Mouse (Mus musculus): ENCODE results near the gene Ccdc74a. TPM values are rescaled to one million over a fixed set of nuclear protein-coding genes. Genes with fewer than 3 reads are reported as not detected.

Ccdc74a gene
- total RNA-seq, 2 experiments from 2014 or later = 22.9 to 26.2 TPM

DNA sequence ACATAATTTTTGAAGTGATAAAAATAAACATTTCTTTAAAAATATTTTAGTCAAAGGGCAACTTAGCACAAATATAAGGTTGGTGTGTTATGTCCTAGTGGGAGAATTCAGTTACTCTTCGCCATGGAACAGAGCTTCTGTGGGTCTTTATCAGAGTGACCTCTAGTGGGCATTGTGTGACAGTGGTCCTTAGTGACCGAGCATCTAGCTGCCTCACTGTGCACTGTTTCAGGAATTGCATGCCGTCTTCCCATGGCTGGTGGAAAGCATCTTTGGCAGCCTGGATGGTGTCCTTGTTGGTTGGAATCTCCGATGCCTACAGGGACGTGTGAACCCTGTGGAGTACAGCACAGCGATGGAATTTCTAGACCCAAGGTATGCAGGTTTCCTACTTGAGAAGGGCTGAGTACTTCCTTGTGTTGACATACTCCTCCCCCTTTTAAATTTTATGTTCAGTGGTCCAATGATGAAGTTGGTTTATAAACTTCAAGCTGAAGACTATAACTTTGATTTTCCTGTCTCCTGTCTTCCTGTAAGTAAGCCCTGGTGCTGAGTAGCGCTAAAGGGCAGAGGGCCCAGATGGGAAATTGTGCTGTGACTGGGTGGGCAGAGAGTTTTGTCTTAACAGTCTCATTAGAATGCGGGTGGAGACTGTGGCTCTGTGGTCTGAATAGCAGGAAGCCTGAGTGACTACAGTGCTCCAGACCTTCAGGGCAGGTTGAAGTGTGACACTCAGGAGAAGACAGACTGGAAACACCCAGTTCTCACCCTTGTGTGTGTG lies 20.6 kb upstream of the Ccdc74a start:
- H3K4me3 ChIP-seq = no peak overlapping the region
- intact Hi-C loops (cut with DNase I) = no loop called here
- DNase-seq (ENCODE audit: extremely low spot score in 1 of 2, low spot score in 2 of 2) = no peak
- peak; percentile 61 for TF ChIP-seq CTCF (IDR thresholded peaks at IDR 0.05)
- H3K27ac ChIP-seq = no peak overlapping the region

DNA sequence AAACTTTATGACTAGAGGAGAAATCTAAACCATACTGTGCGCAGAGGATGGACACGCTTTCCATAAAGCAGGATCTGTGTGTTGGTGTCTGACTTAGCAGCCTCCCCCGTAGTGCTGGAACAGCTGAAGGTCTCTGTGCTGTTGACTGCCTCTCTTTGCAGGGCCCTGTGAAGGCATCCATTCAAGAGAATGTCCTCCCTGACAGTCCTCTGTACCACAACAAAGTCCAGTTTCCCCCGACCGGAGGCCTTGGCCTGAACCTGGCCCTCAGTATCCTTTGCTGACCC lies 20.1 kb upstream of the Ccdc74a start:
- intact Hi-C loops (cut with DNase I) = no loop called here
- TF ChIP-seq CTCF (IDR thresholded peaks at IDR 0.05) = no peak
- DNase-seq (ENCODE audit: extremely low spot score in 1 of 2, low spot score in 2 of 2) = no peak
- Histone ChIP-seq H3K4me3 (no peak overlapping the region), H3K27ac (no peak overlapping the region)

DNA sequence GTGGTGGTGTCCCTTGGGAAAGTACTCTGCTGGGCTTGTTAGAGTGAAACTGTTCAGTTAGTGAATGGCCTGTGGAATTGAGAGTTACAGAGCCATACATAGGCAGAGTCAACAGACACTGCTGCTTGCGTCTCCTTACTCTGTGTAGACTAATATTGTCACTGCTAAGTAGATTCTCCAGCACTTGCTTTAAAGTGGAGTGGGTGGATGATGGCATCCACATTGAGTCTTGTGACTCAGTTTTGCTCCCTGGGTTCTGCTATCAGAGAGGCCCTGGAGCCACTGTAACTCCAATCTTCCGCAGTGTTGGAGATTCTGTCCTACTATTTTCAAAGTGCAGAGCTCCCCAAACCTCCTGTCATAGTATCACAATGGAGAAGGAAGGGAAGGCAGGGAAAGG lies 13.7 kb upstream of the Ccdc74a start:
- Histone ChIP-seq H3K4me3 (no peak overlapping the region), H3K27ac (no peak overlapping the region)
- intact Hi-C loops (cut with DNase I) = no loop called here
- DNase-seq (ENCODE audit: extremely low spot score in 1 of 2, low spot score in 2 of 2) = no peak
- TF ChIP-seq CTCF (IDR thresholded peaks at IDR 0.05) = no peak

DNA sequence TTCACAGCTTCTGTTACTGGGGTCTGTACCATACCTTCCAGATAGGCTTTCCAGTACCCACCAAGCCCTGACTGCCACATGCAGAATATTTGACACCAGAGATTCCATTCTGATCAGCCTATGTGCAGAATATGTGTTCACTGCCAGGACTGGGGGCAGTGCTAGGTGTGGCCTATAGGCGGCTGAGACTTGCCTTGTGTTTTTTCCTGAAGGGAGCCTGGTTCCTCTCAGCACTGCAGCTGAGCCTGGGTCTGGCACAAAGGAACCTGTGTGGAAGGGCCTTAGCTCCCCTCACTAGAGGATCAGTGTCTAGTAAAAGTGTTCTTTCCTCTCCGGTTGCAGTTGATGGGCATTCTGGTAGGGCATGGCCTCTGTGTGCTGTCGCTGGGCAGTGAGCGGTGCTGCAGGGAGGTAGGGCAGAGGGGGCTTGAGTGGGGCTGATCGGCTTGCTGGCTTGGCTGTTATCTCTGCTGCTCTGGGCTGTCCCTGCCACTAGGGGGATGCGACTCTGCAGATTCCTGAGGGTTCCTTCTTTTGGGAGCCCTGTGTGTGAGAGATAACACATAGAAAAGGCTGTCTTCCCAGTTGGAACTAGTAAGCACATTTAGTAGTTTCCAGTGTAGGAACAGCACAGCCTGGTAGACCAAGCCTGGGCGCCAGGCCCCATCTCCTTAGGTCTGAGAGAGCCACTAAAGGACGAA lies 12.6 kb upstream of the Ccdc74a start:
- H3K27ac ChIP-seq = no peak overlapping the region
- TF ChIP-seq CTCF (IDR thresholded peaks at IDR 0.05) = peak; percentile 44
- intact Hi-C loops (cut with DNase I) = no loop called here
- no peak for DNase-seq (ENCODE audit: extremely low spot score in 1 of 2, low spot score in 2 of 2)
- H3K4me3 ChIP-seq = no peak overlapping the region

DNA sequence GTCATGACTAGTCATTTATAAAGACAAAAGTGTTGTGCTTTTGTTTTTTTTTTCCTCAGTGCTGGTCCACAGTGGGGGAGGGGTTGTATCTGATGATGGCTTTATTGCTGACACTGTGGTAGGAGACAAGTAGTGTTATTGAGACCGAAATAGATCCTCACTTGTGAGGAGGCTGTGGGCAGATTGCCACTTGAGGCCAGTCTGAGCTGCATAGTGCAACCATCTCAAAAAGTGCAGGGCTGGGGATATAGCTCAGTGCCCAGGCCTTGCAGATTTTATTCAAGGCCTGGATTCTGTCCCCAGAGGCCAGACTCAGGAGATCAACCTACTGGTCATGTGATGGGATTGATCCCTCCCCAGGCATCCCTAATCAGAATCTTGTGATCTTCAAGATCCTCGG lies 9.4 kb upstream of the Ccdc74a start:
- TF ChIP-seq CTCF (IDR thresholded peaks at IDR 0.05) = no peak
- intact Hi-C loops (cut with DNase I) = no loop called here
- Histone ChIP-seq H3K4me3 (no peak overlapping the region), H3K27ac (no peak overlapping the region)
- DNase-seq (ENCODE audit: extremely low spot score in 1 of 2, low spot score in 2 of 2) = no peak

DNA sequence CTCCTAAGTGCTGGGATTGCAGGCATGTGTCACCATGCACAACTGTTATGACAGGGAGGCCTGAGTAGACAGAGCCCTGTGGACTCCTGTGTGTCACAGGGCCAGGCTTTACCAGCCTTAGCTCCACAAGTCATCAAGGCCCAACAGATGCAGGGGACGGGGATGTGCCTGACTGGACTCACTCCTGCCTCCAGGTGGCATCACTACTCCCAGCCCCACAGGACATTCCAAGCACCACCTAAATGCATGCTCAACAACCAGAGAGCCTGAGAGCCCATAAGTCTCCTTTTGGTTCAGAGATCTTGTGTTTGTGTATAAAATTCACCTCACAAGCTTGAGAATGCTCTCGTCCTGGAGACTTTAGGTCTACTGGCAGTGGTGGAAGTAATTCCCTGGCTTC lies 8.7 kb upstream of the Ccdc74a start:
- intact Hi-C loops (cut with DNase I) = no loop called here
- Histone ChIP-seq H3K4me3 (no peak overlapping the region), H3K27ac (no peak overlapping the region)
- peak; percentile 16 for TF ChIP-seq CTCF (IDR thresholded peaks at IDR 0.05)
- no peak for DNase-seq (ENCODE audit: extremely low spot score in 1 of 2, low spot score in 2 of 2)

DNA sequence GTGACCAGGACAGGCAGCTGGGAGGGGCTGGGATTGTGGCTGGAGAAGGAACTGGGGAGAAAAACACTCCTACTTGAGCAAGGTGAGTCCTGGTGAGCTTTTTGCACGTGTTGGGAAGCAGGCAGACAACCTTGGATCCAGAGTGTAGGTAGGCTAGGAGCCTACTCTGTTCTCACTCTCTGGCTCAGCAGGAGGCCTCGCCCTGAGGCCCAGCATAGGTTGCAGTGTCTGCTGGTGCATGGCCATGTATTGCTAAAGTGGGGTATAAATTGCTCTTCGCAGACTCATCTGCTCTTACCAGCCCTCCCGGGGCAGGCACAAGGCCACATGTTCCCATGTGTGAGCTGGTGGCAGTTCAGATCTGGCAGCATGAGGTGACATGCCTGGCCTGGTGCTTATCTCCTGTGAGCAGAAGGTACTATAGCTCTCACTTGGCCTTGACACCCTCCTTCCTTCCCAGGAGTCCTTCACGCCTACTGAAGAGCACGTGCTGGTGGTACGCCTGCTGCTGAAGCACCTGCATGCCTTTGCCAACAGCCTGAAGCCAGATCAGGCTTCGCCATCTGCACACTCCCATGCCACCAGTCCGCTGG lies 8.1 kb upstream of the Ccdc74a start:
- H3K4me3 ChIP-seq = no peak overlapping the region
- H3K27ac ChIP-seq = no peak overlapping the region
- TF ChIP-seq CTCF (IDR thresholded peaks at IDR 0.05) = no peak
- no peak for DNase-seq (ENCODE audit: extremely low spot score in 1 of 2, low spot score in 2 of 2)
- intact Hi-C loops (cut with DNase I) = no loop called here

DNA sequence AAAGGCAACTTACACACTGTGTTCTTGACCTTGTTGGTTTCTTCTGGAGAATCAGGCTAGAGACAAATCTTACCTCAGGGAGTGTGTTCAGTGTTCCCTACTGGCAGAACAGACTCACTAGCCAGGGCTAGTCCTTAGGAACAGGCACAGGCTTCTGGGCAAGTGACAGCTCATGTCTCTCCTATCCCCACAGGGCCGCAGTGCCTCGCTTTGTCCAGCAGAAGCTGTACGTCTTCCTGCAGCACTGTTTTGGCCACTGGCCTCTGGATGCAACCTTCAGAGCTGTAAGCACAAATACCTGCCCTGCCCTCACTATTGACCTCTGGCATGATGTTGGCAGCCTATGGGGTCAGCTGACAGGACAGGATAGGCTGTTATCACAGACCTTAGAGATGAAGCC lies 7.2 kb upstream of the Ccdc74a start:
- Histone ChIP-seq H3K27ac (no peak overlapping the region), H3K4me3 (no peak overlapping the region)
- no peak; the same call in 1 of the 2 replicates for TF ChIP-seq CTCF (IDR thresholded peaks at IDR 0.05)
- intact Hi-C loops (cut with DNase I) = no loop called here
- DNase-seq (ENCODE audit: extremely low spot score in 1 of 2, low spot score in 2 of 2) = no peak

DNA sequence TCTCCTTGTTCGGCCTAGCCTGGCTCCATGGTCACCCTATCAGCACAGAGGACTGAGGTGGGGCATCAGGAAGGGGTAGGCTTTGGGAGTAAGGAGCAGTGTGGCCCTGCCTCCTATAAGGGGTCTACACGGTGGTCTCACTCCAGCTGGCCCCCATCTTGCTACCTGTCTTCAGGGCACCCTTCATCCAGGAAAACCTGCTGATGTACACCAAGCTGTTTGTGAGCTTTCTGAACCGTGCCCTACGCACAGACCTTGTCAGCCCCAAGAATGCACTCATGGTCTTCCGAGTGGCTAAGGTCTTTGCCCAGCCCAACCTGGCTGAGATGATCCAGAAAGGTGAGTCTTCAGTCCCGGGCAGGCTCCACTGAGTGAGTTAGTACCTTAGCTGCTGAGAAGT lies 6.3 kb upstream of the Ccdc74a start:
- intact Hi-C loops (cut with DNase I) = no loop called here

DNA sequence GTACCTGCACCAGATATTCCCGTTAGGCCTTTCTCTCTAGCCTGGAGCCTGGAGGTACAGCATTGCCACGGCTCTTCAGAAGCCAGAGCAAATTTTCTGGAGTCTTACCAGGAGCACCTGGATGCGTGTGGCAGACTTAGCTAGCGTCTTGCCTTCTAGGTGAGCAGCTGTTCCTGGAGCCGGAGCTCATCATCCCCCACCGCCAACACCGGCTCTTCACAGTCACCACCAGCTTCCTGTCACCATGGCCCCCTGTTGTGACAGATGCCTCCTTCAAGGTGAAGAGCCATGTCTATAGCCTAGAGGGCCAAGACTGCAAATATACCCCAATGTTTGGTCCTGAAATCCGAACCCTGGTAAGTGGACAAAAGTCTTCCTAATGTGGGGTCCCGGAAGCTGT lies 5.6 kb upstream of the Ccdc74a start:
- TF ChIP-seq CTCF (IDR thresholded peaks at IDR 0.05) = no peak
- intact Hi-C loops (cut with DNase I) = no loop called here
- DNase-seq (ENCODE audit: extremely low spot score in 1 of 2, low spot score in 2 of 2) = no peak

More for the DNA sequence above, 6.3 kb upstream of the Ccdc74a start:
- Histone ChIP-seq H3K4me3 (no peak overlapping the region), H3K27ac (no peak overlapping the region)
- no peak for TF ChIP-seq CTCF (IDR thresholded peaks at IDR 0.05)
- DNase-seq (ENCODE audit: extremely low spot score in 1 of 2, low spot score in 2 of 2) = no peak

DNA sequence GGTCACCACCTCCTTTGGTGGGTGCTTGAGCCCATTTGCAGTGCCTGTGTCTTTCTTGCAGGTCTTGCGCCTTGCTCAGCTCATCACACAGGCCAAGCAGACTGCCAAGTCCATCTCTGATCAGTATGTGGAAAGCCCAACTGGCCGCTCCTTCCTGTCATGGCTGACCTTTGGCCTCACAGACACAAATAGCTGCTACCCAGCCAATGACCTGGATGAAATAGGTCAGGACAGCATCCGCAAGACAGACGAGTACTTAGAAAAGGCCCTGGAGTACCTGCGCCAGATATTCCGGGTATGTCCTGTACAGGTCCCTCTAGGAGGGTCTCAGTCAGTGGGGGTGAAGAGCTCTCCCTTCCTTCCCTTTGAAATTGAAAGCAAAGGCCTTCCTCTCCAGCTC lies 5.0 kb upstream of the Ccdc74a start:
- DNase-seq (ENCODE audit: extremely low spot score in 1 of 2, low spot score in 2 of 2) = no peak
- no peak for TF ChIP-seq CTCF (IDR thresholded peaks at IDR 0.05)
- intact Hi-C loops (cut with DNase I) = no loop called here
- Histone ChIP-seq H3K27ac (no peak overlapping the region), H3K4me3 (no peak overlapping the region)

More for the DNA sequence above, 5.6 kb upstream of the Ccdc74a start:
- Histone ChIP-seq H3K4me3 (no peak overlapping the region), H3K27ac (no peak overlapping the region)

DNA sequence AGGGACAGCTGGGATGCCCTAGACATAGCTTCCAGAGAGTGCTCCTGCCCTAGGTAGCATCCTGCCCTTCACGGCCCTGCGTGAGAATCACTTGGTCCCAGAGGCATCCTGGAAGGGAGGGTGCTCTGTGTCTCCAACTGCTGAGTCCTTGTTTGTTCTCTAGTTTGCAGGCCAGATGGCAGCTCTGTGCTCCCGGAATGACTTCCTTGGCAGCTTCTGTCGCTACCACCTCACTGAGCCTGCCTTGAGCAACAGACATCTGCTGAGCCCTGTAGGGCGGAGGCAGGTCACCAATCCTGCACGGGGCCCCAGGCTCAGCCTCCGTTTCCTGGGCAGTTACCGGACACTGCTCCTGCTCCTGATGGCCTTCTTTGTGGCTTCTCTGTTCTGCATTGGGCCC lies 4.0 kb upstream of the Ccdc74a start:
- intact Hi-C loops (cut with DNase I) = no loop called here
- DNase-seq (ENCODE audit: extremely low spot score in 1 of 2, low spot score in 2 of 2) = no peak
- TF ChIP-seq CTCF (IDR thresholded peaks at IDR 0.05) = no peak
- H3K4me3 ChIP-seq = no peak overlapping the region
- H3K27ac ChIP-seq = no peak overlapping the region

Measured in left cerebral cortex, adult 2 months (tissue).